Mouse (Mus musculus) intestine, embryonic 16.5 days (tissue): ENCODE data around the gene Dnajc12. TPM values are rescaled to one million over a fixed set of nuclear protein-coding genes. Genes with fewer than 3 reads are reported as not detected.

Experiments used
- ATAC-seq: fragments of 200-750 bp; cut with Nextera tagmentation; 2 replicates; pipeline ENCODE4 v1.8.0; 2017; ENCODE audit warnings: moderate TSS enrichment, moderate library complexity
- H3K27ac ChIP-seq: fragments of 300-500 bp; sonication (generic); 2 replicates; pipeline ENCODE4 v1.5.1; 2014; ENCODE audit warnings: mild to moderate bottlenecking, low read length
- H3K27me3 ChIP-seq: fragments of 300-500 bp; sonication (generic); replicated peaks from 2 replicates; pipeline ENCODE4 v1.6.1; 2014; ENCODE audit warnings: low read length, control low read depth, mixed read lengths; ENCODE audit not compliant: control insufficient read depth, insufficient read depth
- H3K36me3 ChIP-seq: fragments of 300-500 bp; sonication (generic); 2 replicates; pipeline ENCODE4 v1.6.1; 2014; ENCODE audit warnings: low read length, control low read depth; ENCODE audit not compliant: control insufficient read depth, insufficient read depth
- H3K4me1 ChIP-seq: fragments of 300-500 bp; sonication (generic); 2 replicates; pipeline ENCODE4 v1.6.1; 2014; ENCODE audit warnings: low read length, control low read depth, mixed read lengths; ENCODE audit not compliant: control insufficient read depth, insufficient read depth
- H3K4me2 ChIP-seq: fragments of 300-500 bp; sonication (generic); 2 replicates; pipeline ENCODE4 v1.6.1; 2014; ENCODE audit warnings: low read depth, low read length, control low read depth
- H3K4me3 ChIP-seq: fragments of 300-500 bp; sonication (generic); 2 replicates; pipeline ENCODE4 v1.5.1; 2014; ENCODE audit warnings: mild to moderate bottlenecking, low read length
- H3K9ac ChIP-seq: fragments of 300-500 bp; sonication (generic); 2 replicates; pipeline ENCODE4 v1.6.1; 2014; ENCODE audit warnings: low read depth, low read length
- H3K9me3 ChIP-seq: fragments of 300-500 bp; sonication (generic); 2 replicates; pipeline ENCODE4 v1.6.1; 2016; ENCODE audit warnings: low read length, control low read depth; ENCODE audit not compliant: control insufficient read depth
- whole genome bisulfite sequencing: fragments of 180-500 bp; shearing (Covaris S2); extraction: QIAGEN DNeasy Blood & Tissue Kit; methylation state at CpG from one replicate; pipeline ENCODE4 v1.1.7; 2014; 5-methylcytosine and 5-hydroxymethylcytosine counted together
- polyA plus RNA-seq: library from polyadenylated mRNA; unstranded; fragments of >200 nt; fragmentation: Nextera tagmentation; extraction: Ambion mirVana; gene quantifications from 2 replicates; pipeline ENCODE4 v1.2.1, GENCODE M21; 2015

Dnajc12 gene
- 6.8 TPM in 2 replicates for polyA plus RNA-seq

DNA sequence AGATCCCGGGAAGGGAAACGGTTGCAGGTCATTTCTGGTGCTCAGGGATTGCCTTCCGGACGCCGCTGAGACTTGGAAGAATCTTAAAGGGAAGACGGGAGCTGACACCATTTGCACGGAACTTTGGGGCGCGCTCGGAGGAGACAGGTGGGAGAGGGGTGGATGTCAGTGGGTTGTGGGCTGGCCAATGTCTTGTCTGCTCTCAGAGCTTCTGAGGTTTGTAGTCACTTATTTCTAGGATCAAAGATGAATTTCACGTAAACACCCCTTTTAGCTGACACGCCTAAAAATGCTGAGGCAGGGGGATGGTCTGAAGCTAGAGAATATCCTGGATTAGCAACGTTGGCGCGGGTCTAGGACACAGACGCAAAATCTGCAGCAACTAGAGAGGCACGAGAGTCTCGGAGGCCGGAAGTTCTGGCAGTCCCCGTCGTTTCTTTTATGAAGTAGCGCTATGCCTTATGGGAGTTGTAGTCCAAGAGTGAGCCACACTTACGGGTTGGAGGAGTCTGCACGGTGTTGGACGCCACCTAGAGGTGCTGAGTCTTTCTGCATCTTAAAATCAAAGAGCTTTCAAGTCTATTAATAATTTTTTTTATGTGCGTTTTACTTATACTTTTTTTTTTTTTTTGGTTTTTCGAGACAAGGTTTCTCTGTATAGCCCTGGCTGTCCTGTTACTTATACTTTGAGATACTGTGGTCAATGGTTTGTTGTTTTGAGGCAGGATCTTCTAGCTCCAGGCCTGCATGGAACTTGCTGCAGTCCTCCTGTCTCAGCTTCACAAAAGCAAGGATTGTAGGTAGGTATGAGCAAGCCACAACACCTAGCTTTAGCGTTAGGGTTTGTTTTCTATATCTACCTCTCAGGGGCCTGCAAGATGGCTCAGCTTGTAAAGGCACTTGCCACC, at the start of gene Dnajc12:
Gene Dnajc12, plus strand, starts transcription at position 72 of the 908 bp plus-strand sequence.
- no peak within 1 kb of the TSS for H3K27ac ChIP-seq
- H3K9ac ChIP-seq = peak within 1 kb of the TSS; percentile 76
- peak; percentile 95 for ATAC-seq
- under 1% methylated on average over 28 of the region's 28 CpGs for WGBS
- 0 out of 2 replicates have a peak, but pooled peaks cover 5% of the 10 kb centered on the region for H3K4me1 ChIP-seq
- no peaks in the 10 kb centered on the region for H3K27me3 ChIP-seq
- H3K36me3 ChIP-seq = no peaks in the 10 kb centered on the region
- H3K9me3 ChIP-seq = no peaks in the 10 kb centered on the region
- H3K4me2 ChIP-seq = peak within 1 kb of the TSS; percentile 75
- peak within 1 kb of the TSS; percentile 59 for H3K4me3 ChIP-seq

- Histone ChIP-seq H3K9ac (no peak overlapping the region; the same call in 1 of the 2 replicates), H3K27ac (no peak overlapping the region), H3K4me1 (peaks cover 9% of the 10 kb centered on the region; the same call in 1 of the 2 replicates), H3K4me3 (peak overlapping the region; percentile 74), H3K27me3 (no peaks in the 10 kb centered on the region), H3K9me3 (no peaks in the 10 kb centered on the region), H3K4me2 (peak overlapping the region; percentile 92), H3K36me3 (no peaks in the 10 kb centered on the region)
- ATAC-seq = no peak
- WGBS = 57% methylated on average over 13 of the region's 13 CpGs
Measured at GRCm38 (mm10) chr10:63336901-63337300, 45.3 kb upstream of the Dnajc12 start.

DNA sequence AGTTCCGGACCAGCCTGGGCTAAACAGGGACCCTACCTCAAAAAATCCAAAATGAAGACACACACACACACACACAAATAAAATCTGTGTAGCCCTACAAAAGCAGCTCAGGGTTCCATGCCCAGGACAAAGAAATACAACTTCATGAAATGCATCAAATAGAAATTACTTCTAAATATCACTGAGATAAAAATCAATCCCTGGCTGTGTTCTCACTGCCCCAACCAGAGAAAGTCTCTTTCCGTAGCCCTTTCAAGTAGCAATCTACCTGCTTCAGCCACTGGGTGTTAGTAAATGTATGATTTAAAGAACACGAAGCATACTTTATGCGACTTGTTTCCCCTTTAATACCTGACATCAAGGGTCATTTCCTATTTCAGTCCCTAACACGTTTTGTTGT, 44.9 kb upstream of the Dnajc12 start:
- Histone ChIP-seq H3K4me1 (peaks cover 9% of the 10 kb centered on the region; the same call in 1 of the 2 replicates), H3K27ac (no peak overlapping the region), H3K36me3 (no peaks in the 10 kb centered on the region), H3K27me3 (no peaks in the 10 kb centered on the region), H3K9me3 (no peaks in the 10 kb centered on the region), H3K9ac (peak overlapping the region; percentile 30; the same call in 1 of the 2 replicates), H3K4me2 (peak overlapping the region; percentile 92), H3K4me3 (peak overlapping the region; percentile 74)
- no peak for ATAC-seq
- WGBS = 31% methylated on average over 5 of the region's 5 CpGs

- Histone ChIP-seq H3K9me3 (no peaks in the 10 kb centered on the region), H3K27ac (peak overlapping the region; percentile 89), H3K27me3 (no peaks in the 10 kb centered on the region), H3K4me3 (peak overlapping the region; percentile 74), H3K9ac (peak overlapping the region; percentile 93), H3K4me1 (peaks cover 9% of the 10 kb centered on the region; the same call in 1 of the 2 replicates), H3K4me2 (peak overlapping the region; percentile 92), H3K36me3 (no peaks in the 10 kb centered on the region)
- WGBS = under 1% methylated on average over 87 of the region's 113 CpGs
- peak; percentile 86 for ATAC-seq
Measured at GRCm38 (mm10) chr10:63337951-63338836, 44.0 kb upstream of the Dnajc12 start.

DNA sequence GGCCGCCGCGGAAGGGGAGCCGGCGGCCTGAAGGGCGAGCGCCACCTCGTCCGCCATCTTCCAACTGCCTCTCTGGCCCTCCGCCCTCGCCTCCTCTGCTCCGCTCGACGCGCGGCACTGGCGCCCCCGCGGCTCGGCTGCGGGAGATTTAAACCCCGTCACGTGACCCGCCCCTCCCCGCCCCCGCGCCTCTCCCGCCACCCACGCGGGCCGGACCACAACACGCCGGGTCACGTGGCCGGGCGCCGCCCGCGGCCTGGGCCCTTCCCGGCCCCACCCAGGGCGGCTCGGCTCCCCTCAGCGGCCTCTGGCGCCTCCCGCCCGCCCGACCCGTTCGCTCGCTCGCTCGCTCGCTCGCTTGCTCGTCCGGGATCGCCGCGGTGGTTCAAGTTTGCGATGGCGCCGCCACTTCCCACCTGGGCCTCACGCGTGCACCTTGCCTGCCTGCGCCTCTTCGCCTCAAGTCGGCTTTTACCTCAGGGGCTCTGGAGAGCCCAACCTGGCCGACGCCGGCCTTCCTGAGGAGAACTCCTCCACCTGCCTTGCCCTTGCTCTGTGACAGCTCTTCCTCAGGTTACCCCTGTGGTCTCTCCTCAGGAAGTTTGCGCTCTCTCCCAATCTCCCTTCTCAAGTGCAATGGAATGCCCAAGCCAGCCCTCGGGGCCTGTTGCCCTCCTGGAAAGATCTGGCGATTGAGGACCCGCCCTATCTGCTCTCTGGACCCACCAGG, 43.2 kb upstream of the Dnajc12 start:
- Histone ChIP-seq H3K4me2 (peak overlapping the region; percentile 92), H3K27me3 (no peaks in the 10 kb centered on the region), H3K9me3 (no peaks in the 10 kb centered on the region), H3K36me3 (no peaks in the 10 kb centered on the region), H3K9ac (peak overlapping the region; percentile 93), H3K4me1 (peaks cover 9% of the 10 kb centered on the region; the same call in 1 of the 2 replicates), H3K27ac (peak overlapping the region; percentile 89), H3K4me3 (peak overlapping the region; percentile 74)
- WGBS = 1% methylated on average over 47 of the region's 74 CpGs
- ATAC-seq = peak; percentile 98

- no peak for ATAC-seq
- Histone ChIP-seq H3K9ac (no peak overlapping the region), H3K27me3 (no peaks in the 10 kb centered on the region), H3K4me1 (peaks cover 9% of the 10 kb centered on the region; the same call in 1 of the 2 replicates), H3K4me2 (no peak overlapping the region), H3K4me3 (no peak overlapping the region), H3K9me3 (0 out of 2 replicates have a peak, but pooled peaks cover 4% of the 10 kb centered on the region), H3K27ac (no peak overlapping the region), H3K36me3 (no peaks in the 10 kb centered on the region)
- 86% methylated on average over 2 of the region's 2 CpGs for WGBS
Measured at GRCm38 (mm10) chr10:63341351-63341750, 40.9 kb upstream of the Dnajc12 start.

GRCm38 (mm10) chr10:63344751-63345150, 37.5 kb upstream of the Dnajc12 start:
- no peaks in the 10 kb centered on the region for H3K27me3 ChIP-seq
- no peak overlapping the region for H3K4me3 ChIP-seq
- no peaks in the 10 kb centered on the region for H3K4me1 ChIP-seq
- WGBS = 93% methylated on average over 3 of the region's 3 CpGs
- 0 out of 2 replicates have a peak, but pooled peaks cover 4% of the 10 kb centered on the region for H3K9me3 ChIP-seq
- no peak overlapping the region for H3K4me2 ChIP-seq
- ATAC-seq = no peak
- no peaks in the 10 kb centered on the region for H3K36me3 ChIP-seq
- no peak overlapping the region for H3K9ac ChIP-seq
- H3K27ac ChIP-seq = no peak overlapping the region

GRCm38 (mm10) chr10:63348291-63348690, 34.0 kb upstream of the Dnajc12 start:
- ATAC-seq = no peak
- H3K9me3 ChIP-seq = peaks cover 4% of the 10 kb centered on the region; the same call in 1 of the 2 replicates
- H3K27ac ChIP-seq = no peak overlapping the region
- no peak overlapping the region for H3K4me3 ChIP-seq
- no peaks in the 10 kb centered on the region for H3K36me3 ChIP-seq
- H3K4me2 ChIP-seq = no peak overlapping the region
- no peaks in the 10 kb centered on the region for H3K27me3 ChIP-seq
- WGBS = 69% methylated on average over 3 of the region's 3 CpGs
- no peaks in the 10 kb centered on the region for H3K4me1 ChIP-seq
- no peak overlapping the region for H3K9ac ChIP-seq
